Mouse (Mus musculus): ENCODE measurements around the gene Tcap.

DNA sequence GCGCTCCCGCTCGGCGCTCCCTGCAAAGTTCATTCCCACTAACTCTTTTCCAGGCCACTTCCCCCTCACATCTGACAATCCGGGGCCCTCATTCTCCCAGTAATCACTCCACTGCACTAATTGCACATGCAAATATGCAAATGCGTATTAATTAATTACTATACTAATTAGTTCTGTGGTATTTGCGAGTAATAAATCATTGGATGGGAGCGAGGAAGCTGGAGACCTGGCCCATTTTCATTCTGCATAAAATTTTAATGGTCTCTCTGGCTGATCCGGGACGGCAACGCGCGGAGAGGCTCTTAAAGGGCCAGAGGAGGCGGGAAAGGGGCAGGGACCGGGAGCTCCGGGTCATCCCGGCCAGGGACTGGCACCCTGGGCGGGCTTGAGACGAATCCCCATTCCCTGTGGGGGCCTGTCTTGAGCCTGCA is 44.5 kb upstream of the Tcap start:
- TF ChIP-seq POLR2A (IDR thresholded peaks at IDR 0.05; ENCODE audit: insufficient read depth, low read depth, low read length) (no peak), CTCF (IDR thresholded peaks at IDR 0.05) (no peak)

Data from heart, adult 2 months (tissue).